Mouse (Mus musculus): ENCODE data around the gene Raly.

The Raly gene

DNA sequence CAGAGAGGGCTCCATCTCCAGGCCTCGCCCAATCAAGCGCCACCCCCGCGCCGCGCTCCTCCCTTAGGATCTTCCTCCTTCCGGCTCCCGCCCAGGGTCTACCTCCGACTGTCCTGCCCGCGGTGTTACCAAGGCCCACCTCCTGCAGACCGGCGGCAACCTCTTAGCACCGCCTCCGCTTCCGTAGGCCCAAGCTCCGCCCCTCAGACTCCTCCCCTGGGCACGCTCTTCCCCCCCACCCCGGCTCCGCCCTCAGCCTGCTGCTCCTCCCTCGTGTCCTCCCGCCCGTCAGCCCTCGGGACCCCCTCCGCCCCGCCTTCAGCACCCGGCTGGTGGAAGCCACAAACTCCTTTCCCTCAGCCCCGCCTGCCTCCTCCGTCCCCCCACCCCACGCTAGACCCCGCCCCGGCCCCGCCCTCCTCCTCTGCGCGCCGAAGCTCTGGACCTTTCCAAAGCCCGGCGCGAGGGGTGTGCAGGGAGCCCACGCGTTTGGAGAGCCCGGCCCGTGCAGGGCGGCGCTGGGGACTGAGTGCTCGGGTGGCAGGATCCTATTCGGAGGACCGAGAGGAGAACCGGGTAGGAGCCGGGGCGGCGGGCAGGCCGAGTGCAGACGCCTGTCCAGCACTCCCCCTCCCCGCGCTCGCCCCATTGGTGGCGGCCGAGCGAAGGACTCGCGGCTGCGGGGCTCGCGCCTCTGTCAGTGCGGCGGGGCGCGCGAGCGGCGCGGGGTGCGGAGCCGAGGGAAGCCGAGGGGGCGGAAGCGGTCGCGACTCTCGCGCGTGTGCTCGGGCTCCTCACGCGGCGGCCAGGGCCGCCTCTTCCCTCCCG lies at the start of gene Raly, which contains the start of gene a:
TSS of gene Raly (plus strand) at position 441 of the 828 bp plus-strand sequence.
TSS of gene a (plus strand) at position 747 of the 828 bp plus-strand sequence.
- DNase-seq (ENCODE audit: low read depth): peak; percentile 98

DNA sequence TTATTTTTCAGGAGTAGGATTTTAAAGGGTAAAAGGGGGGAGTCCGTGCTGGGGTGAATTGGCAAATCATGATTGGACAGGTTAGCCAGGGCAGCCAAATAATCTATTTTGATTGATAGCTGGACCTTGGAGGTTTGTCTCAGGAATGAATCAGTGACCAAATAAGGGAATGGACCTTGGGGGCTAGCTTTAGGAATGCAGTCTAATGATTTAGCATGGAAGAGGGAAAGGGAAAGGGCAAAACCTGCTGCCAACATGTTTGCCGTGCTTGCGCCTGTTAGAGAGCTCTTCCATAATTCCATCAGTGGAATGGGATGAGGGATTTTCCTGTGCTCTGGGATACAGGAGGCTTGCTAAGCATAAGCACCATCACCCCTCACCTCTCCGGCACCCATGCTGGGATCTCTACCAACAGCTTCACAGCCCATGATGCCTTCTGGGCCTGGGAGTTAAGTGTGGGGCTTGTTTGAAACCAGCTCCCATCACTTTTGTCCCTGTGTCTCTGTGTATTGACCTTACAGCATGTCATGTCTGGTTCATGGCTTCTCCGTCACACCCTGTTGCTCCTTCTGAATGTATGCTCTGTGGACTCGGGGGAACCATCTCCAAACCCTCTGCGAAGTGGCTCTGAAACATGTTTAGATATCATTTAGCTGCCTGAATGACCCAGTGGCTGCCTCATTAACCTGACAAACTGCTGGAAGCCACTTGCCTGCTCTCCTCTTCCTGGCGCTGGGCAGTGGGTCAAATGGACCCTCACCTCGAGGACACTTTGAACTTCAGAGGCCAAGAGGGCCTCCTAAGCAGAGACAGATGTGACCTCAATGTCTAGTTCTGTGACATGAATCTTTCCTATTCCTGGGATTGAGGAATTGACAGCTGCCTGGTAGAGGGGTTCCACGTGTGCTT lies 47.7 kb upstream of the Raly start:
- no peak for DNase-seq (ENCODE audit: low read depth)

DNA sequence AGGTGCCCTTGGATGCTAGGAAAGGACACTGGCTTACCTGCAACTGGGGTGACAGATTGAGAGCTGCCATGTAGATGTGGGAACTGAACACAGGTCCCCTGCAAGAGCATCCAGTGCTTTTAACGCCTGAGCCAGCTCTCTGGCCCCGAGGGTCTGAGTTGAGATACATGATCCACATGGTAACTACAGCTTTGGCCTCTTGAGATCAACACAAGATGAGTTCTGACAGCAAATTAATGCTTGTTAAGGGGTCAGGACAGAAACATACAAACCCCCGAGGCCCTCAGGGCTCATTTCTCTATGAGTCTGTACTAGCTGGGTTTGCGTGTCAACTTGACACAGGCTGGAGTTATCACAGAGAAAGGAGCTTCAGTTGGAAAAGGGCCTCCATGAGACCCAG lies 47.0 kb upstream of the Raly start:
- DNase-seq (ENCODE audit: low read depth): no peak

DNA sequence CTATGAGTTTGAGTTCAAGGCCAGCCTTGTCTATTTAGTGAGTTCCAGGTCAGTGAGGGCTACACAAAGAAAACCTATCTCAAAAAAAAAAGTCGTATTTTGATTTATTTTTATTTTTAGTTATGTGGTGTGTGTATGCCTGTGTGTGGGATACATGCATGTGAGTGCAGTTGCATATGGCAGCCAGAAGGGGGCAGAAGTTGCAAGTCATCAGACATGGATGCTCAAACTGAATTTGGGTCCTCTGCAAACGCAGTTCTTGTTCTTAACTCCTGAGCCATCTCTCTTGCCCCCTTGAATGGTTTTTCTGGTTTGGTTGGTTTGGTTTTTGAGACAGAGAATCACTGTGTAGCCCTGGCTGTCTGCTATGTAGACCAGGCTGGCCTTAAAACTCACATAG lies 42.5 kb upstream of the Raly start:
- DNase-seq (ENCODE audit: low read depth): no peak

DNA sequence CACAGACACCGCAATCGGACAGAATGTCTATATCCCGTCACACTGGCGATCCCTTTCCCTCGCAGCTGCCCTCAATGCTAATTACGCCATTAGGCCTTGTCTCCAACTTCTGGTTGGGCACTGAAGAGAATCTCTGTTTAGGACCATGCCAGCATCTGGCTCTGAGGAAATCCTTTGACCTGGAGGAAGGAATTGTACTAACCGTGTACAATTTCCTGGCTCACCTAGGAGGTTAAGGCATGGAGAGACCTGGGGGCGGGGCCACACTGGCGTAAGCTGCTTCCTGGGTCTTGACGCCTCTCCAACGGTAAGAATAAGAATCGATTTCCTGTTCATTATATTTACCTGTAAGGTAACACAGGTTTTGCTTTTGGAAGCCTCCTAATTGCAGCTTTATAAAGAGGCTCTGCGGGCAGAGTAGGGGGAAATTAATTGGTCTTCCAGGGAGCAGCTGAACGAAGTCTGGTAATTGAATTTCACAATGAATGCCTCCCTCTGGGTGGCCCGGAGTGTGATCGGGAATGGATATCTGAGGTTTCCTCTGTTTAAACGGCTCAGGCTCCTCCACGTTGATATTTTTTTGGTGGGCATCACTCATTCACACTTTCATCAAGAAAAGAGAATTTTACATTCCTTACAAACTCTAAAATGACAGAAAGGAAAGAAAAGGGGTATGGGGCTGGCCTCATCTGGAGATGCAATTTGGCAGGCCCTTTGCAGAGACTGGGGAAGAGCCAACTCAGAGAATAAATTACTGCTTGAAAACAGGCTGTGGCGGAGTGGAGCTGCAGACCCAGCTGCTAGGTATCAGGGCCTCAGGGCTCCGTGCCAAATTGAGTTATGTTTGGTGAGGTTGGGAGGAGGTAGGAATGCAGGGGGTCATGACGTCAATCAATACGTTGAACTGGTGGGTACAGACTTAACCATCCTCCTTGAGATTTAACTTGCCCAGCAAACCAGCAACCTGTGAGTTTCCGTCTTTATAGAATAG lies 41.6 kb upstream of the Raly start:
- no peak for DNase-seq (ENCODE audit: low read depth)

DNA sequence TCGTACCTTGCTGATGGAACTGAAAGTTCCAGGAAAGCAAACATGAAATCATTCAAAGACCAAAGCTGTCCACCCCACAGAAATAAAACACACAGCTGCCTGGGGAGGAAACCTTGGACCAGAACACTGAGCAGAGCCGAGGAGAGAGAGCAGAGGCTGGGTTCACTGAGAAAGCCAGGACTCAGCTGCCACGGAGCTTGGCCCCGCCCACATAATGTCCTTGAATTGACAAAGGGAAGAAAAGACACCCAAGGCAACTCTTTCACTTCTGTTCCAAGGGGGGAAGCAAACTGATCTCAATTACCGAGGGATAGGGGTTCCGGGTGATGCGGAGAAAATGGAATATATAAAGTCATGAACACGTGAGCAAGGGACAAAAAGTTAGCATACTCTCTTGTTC lies 39.0 kb upstream of the Raly start:
- DNase-seq (ENCODE audit: low read depth): no peak

DNA sequence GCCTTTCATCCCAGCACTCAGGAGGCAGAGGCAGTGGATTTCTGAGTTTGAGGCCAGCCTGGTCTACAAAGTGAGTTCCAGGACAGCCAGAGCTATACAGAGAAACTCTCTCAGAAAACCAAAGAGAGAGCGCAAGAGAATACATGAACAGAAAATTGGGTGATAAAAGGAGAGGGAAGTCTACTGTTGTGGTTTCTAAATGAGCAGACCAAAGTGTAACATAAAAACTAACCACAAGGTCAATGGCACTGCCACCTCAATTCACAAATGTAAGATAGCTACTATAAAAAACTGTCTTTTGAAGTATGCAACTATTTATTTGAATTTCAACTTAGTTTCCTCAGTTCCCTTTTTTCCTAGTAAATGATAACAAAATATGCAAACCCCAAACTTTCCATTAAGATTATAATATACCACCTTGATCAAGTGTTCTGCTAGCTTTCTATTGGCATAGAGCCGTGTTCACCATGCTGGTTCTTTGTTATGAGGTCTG lies 36.8 kb upstream of the Raly start:
- DNase-seq (ENCODE audit: low read depth): peak; percentile 65

DNA sequence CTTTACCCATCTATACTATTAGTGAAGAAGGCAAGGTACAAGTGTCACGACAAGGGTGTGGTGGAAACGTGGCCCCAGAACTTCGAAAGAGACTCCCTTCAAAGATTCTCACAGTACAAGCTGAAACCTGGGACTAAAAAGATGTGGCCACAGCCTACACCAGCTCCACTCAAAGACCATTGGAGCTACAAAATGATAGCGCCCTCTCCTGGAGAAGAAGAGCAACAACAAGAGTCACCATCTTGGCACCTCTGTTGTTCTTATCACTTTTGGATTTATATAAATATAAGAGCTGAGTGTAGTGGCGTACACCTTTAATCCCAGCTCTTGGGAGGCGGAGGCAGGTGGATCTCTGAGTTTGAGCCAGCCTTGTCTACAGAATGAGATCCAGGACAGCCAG lies 35.1 kb upstream of the Raly start:
- DNase-seq (ENCODE audit: low read depth): peak; percentile 47

DNA sequence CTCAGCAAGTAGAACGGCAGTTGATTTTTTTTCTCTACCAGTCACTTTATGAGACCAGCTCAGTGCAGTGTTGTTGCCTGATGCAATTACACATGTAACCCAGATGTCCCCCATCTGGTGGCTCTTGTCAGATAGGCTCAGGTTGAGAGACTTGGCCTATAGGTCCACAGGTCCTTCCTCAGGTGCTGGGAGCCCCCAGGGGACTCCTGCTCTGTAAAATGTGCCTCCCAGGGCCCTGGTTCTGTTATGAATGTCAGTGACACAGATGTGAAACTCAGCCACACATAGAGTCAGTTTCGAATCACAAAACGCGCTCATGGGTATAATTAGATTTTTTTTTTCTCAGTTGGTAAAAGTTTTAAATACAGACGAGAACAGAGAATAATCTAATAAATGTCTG lies 33.2 kb upstream of the Raly start:
- DNase-seq (ENCODE audit: low read depth): no peak

DNA sequence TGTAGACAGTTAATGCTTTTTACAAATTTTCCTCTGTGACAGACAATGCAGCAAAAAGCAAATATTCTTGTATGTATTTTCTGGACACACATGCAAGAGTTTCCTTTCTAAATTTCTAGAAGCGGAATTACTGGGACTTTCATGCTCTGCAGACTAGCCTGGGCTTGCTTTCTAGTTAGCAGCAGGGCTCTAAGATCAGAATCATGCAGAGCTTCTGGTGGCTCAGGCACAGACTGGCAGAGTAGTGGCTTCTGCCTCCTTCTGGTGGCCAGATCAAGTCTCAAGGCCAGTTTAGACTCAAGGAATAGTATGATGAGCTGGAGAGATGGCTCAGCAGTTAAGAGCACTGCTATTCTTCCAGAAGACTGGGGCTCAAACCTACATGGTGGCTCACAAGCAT lies 32.4 kb upstream of the Raly start:
- DNase-seq (ENCODE audit: low read depth): no peak

DNA sequence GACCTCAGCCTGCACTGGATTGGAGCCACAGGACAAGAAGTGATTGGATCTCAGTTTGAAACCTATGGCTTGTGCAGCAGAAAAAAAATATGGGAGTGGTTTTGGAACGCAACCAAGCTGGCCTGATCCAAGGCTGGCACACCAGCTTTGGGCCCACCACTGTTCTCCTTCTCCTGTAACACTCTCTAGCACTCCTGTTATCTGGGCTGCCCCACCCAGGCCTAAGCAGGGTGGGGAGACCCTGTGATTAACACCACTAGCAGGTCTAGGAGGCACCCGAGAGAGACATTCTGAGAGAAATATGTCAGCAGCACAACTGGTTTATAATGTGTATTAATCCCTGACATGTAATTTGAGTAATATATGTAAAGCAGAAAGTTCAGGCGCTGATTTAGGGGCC lies 27.7 kb upstream of the Raly start:
- no peak for DNase-seq (ENCODE audit: low read depth)

DNA sequence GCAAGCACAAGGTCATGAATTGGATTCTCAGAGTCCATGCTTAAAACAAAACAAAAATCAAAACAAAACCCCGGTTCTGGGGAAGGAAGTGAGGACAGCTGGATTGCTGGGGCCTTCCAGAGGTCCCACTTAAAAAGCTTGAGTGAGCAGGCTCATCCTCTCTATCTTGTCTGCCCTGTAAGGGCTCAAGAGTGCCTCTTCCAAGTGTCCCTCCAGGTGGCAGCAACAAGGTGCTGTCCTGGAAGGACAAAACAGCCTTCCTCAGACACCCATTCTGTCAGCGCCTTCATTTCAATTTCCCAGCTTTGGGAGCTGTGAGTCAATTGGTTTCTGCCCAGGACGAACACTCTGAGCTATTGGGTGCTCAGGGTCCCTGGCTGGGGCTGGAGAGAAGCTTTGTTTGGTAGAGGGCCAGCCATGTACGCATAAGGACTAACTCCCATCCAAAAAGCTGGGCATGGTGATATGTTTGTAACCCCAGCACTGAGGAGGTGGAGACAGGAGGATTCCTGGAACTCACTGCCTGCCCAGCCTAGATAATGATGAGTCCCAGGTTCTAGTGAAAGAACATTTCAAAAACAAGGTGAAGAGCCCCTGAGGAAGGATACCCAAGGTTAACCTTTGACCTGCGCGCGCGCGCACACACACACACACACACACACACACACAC lies 25.9 kb upstream of the Raly start:
- DNase-seq (ENCODE audit: low read depth): no peak

DNA sequence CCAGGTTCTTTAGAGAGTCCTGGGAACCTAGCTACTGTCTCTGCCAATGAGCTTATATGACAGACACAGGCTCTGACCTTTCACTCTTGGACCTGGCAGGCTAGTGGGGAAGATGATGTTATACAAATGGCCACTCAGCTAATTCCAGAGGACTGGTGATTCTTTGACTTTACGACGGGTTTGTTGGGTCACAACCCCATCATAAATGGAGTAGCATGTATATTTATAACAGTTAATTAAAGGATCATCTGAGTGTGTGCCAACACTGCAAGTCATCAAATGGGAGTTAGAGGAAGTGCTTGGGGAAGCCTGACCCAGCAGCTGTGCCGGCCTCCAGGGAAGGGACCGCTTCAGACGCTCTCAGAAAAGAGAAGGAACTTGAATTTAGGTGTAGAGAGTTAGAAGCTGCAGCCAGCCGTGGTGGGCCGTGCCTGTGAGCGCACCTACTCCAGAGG lies 25.3 kb upstream of the Raly start:
- DNase-seq (ENCODE audit: low read depth): no peak

DNA sequence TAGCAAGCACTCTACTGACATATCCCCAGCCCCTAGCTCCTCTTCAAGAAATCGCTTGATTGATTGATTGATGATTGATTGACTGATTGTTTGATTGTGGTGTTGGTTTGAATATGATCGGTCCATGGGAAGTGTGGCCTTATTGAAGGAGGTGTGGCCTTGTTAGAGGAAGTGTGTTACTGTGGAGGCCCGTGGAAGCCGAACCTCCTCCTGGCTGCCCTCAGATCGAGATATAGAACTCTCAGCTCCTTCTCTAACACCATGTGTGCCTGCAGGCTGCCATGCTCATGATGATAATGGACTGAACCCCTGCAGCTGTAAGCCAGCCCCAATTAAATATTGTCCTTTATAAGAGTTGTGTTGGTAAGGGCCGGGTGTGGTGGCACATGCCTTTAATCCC lies 23.8 kb upstream of the Raly start:
- DNase-seq (ENCODE audit: low read depth): no peak

DNA sequence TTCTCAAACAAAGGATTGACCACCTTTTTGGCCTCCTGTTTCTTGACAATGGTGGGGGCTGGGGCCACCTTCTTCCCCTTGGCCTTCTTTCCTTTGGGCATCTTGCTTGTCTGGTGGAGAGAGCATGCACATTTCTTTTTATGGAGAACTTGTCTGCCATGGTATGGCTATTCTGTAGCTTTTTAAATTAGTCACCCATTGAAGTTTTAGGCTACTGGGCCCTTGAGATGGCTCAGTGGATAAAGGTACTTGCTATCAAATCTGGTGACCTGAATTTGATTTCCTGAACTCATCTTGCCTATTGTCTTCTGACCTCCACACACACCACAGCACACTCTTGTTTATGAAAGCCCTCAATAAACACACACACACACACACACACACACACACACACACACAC lies 21.0 kb upstream of the Raly start, which contains the start of gene Gm14214:
TSS of gene Gm14214 (minus strand) at position 101 of the 400 bp plus-strand sequence.
- no peak for DNase-seq (ENCODE audit: low read depth)

DNA sequence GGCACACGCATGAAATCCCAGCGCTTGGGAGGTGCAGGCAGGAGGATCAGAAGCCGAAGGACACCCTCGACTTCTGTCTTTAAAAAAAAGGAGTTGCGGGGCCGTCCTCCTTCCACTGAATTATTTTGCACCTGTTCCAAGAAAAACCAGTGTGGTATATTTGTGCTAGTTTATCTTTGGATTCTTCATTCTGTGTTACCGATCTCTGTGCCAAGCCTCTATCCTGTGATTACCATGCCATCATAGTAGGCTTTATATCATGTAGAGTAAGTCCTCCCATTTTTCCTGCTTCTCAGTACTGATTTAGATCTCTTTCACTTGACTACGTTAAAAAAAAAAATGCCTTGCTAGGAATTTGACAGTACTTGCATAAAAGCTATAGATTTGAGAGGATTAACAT lies 19.3 kb upstream of the Raly start:
- DNase-seq (ENCODE audit: low read depth): no peak

DNA sequence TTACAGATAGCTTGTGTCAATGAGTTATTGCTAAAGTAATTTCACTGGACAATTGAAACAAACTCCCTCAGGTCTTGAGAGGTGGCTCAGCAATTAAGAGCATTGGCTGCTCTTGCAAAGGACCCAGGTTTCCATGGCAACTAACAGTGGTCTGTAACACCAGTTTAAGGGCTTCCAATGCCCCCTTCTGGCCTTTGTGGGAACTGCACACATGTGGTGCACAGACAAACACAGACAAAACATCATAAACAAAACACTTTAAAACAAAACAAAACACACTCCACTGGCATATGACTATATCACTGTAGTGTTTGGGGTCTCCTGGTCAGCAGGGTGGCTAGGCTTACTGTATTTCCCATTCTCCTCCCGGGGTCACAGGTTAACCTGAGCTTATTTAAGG lies 16.9 kb upstream of the Raly start:
- peak; percentile 51 for DNase-seq (ENCODE audit: low read depth)

DNA sequence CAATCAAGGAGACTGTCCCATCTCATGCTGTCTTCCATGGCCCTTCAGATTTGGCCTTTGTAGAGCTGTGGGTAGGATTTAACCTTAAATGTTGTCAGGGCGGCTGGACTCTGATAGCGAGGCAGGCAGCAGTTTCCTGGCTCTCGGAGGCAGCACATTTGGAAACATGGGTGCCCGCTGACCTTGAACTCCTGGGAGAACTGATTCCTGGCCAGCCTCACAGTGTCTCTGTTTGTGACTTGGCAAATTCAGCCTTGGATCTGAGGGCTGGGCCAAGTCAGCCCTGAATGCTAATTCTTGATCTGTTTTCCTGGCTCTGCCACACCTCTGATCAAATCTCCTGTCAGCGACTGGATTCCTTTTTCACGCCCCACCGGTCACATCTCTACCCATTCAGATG lies 14.4 kb upstream of the Raly start:
- DNase-seq (ENCODE audit: low read depth): no peak

DNA sequence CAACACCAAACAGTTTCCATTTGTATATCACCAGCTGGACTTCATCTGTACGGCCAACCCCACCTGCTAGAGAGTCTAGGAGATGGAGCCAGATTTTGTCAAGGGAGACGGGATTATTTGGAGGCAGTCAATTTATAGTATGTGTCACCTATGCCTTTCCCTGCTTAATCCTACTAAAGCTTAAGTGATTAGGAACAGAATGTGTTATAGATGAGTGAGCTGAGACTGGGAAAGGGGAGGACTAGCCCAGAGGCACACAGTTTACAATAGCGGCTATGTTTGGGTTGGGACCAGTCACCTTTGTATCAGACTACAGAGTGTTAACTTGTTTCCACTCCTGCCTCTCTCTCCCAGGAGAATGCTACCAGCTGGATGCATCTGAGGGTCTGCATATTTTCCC lies 11.2 kb upstream of the Raly start:
- no peak for DNase-seq (ENCODE audit: low read depth)

DNA sequence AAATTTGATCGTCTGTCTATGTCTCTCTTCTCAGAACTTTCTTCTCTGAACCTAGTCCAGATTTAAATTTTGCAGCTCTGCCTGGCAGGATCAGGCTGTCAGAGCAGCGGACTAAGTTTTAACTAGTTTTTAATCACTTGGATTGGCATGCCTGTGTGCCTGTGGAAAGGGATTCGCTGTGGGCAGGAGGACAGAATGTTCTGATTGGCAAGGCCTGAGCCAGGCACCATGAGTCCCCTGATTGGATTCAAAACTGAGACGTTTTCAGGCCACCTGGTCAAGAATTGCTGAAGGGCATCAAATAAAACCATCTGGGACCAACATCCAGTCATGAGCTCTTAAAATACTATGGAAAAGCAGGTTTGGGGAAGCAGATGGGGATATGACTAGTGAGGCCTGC lies 8.5 kb upstream of the Raly start:
- DNase-seq (ENCODE audit: low read depth): no peak
